Mouse (Mus musculus) kidney, embryonic 14.5 days (tissue): ENCODE measurements around the gene Map4k4. TPM values are rescaled to one million over a fixed set of nuclear protein-coding genes. Genes with fewer than 3 reads are reported as not detected.

Experiments
- polyA plus RNA-seq: library from polyadenylated mRNA; unstranded; fragments of >200 nt; fragmentation: Nextera tagmentation; extraction: Ambion mirVana; gene quantifications from 2 replicates; pipeline ENCODE4 v1.2.1, GENCODE M21; 2014

Gene Map4k4
- polyA plus RNA-seq, 1 experiment from 2014 or later = 48.2 TPM

Other genes starting within 250 kb of the Map4k4 start
- gene Creg2, start 249.4 kb upstream of the Map4k4 start, polyA plus RNA-seq = 0.04 TPM in 1 of 2 replicates, not detected in the other
- gene Rfx8, start 179.9 kb upstream of the Map4k4 start, polyA plus RNA-seq = 0.18 TPM in 1 of 2 replicates, not detected in the other
- gene Gm3646, start 95.6 kb upstream of the Map4k4 start, polyA plus RNA-seq = not detected in 2 replicates
- 0.19 TPM in 1 of 2 replicates, not detected in the other for gene Il1r2, start 173.2 kb downstream of the Map4k4 start, polyA plus RNA-seq